ENCODE assay signal across 10 mouse cellular contexts in the genomic region with DNA sequence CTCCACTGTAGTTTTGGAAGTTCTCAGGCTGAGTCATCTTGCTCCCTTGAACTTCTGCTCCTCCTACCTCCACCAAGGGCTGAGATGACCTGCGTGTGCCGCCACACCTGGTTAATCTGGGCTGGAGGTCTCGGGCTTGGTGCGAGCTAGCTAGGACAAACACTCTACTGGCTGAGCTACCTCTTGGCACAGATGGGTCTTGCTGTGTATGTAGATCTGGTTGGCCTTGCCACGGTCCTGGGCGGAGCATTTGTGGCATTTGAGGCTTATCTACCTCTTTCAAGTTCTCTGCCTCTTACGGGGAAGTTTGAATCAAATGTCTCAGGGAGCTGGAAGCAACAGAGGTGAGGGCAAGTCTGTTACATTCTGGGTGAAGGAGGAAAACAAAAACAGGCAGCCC. TPM values are rescaled to one million over a fixed set of nuclear protein-coding genes. Genes with fewer than 3 reads are reported as not detected.
DNase-seq lines count a peak whose midpoint lies in the region; ATAC-seq and TF ChIP-seq lines count a peak whose summit lies in the region.
"Had no signal": no experiment of that assay in that cellular context is flagged by ENCODE, and none has a peak within 500 bp of the region (broad histone marks: within the 10 kb centered on the region; RNA-seq: fewer than 3 reads in every experiment).

No protein-coding gene starts in this region.

- WGBS in liver, adult 2 months: 18% methylated on average over 7 of the region's 7 CpGs
- WGBS in midbrain, embryonic 13.5 days: 83% methylated on average over 7 of the region's 7 CpGs

- no peak for TF ChIP-seq POLR2A in liver, adult 2 months (IDR thresholded peaks at IDR 0.05; ENCODE audit: extremely low read depth, insufficient read depth, low read length)

- H3K27me3 ChIP-seq in liver, adult 2 months (ENCODE audit: control insufficient read depth, insufficient read depth, low read length): no peaks in the 10 kb centered on the region
- no peaks in the 10 kb centered on the region for H3K27me3 ChIP-seq in midbrain, embryonic 13.5 days
- H3K27me3 ChIP-seq: CH12.LX had no signal

- no peak for TF ChIP-seq CTCF in liver, adult 2 months (IDR thresholded peaks at IDR 0.05; ENCODE audit: low read depth, low read length)

- ATAC-seq in midbrain, embryonic 13.5 days: no peak
- ATAC-seq in granulocyte monocyte progenitor cell, adult 5-6 weeks (replicated peaks; ENCODE audit: poor library complexity, severe bottlenecking): no peak

- peak; percentile 45 for DNase-seq in cerebellum, adult 11-12 months
- no peak for DNase-seq in cerebellum, postnatal 36 days
- DNase-seq in liver, adult 2 months (ENCODE audit: extremely low read depth, low read depth, low spot score): peak; percentile 91
- no peak for DNase-seq in liver
- DNase-seq in fat pad, adult 2 months (ENCODE audit: extremely low read depth, low read depth, low spot score): peak; percentile 81
- DNase-seq in ovary, postnatal 36 days (ENCODE audit: low spot score): no peak

- no peak overlapping the region for H3K4me3 ChIP-seq in liver, adult 2 months (ENCODE audit: insufficient read depth, low read depth, low read length)
- no peak overlapping the region for H3K4me3 ChIP-seq in midbrain, embryonic 13.5 days (replicated peaks)
- H3K4me3 ChIP-seq: myocyte had no signal

- peaks cover 23% of the 10 kb centered on the region; the same call in 1 of the 2 replicates for H3K79me2 ChIP-seq in liver, adult 2 months (ENCODE audit: control insufficient read depth, insufficient read depth, low read length)

- peaks cover 3% of the 10 kb centered on the region; the same call in 1 of the 2 replicates for H3K36me3 ChIP-seq in liver, adult 2 months (ENCODE audit: control insufficient read depth, insufficient read depth, low read length)
- H3K36me3 ChIP-seq in midbrain, embryonic 13.5 days: peaks cover 44% of the 10 kb centered on the region

- H3K9me3 ChIP-seq in midbrain, embryonic 13.5 days: no peaks in the 10 kb centered on the region

- H3K4me1 ChIP-seq in liver, adult 2 months (ENCODE audit: control insufficient read depth, insufficient read depth, low read length): peaks cover 68% of the 10 kb centered on the region
- peaks cover 96% of the 10 kb centered on the region for H3K4me1 ChIP-seq in midbrain, embryonic 13.5 days (replicated peaks)

- peak overlapping the region; percentile 42 for H3K27ac ChIP-seq in liver, adult 2 months (replicated peaks; ENCODE audit: insufficient read depth, low read depth, low read length)
- H3K27ac ChIP-seq in midbrain, embryonic 13.5 days: 0 out of 2 replicates have a peak overlapping the region, but pooled peaks have one; percentile 17

- H3K4me2 ChIP-seq in midbrain, embryonic 13.5 days (replicated peaks): no peak overlapping the region

- H3K9ac ChIP-seq in liver, adult 2 months (ENCODE audit: low read depth, low read length): no peak overlapping the region; the same call in 1 of the 2 replicates
- no peak overlapping the region for H3K9ac ChIP-seq in midbrain, embryonic 13.5 days (replicated peaks)

RNA-seq across cellular contexts. Expression of a gene that starts 11.6 kb away (rescaled TPM):
- 23.3 and 33.3 TPM in 2 replicates for total RNA-seq in liver, adult 2 months (2014; rRNA removed)
- 80.5 and 85.4 TPM in 2 replicates for polyA plus RNA-seq in liver, adult 2 months (2012; rRNA removed)
- polyA plus RNA-seq in midbrain, embryonic 13.5 days (2015; fragmentation: Nextera tagmentation; extraction: Ambion mirVana): 136 and 137 TPM in 2 replicates
- 60.5 and 60.7 TPM in 2 replicates for total RNA-seq in granulocyte monocyte progenitor cell, adult 5-6 weeks (2014; fragmentation: Nextera tagmentation)
- total RNA-seq in granulocyte monocyte progenitor cell, adult 5-6 weeks (2017): 92.5 and 124 TPM in 2 replicates

RNA-seq across cellular contexts. Expression of a gene that starts 28.1 kb away (rescaled TPM):
- 240 and 283 TPM in 2 replicates for total RNA-seq in liver, adult 2 months (2014; rRNA removed)
- 68.5 and 71.4 TPM in 2 replicates for polyA plus RNA-seq in liver, adult 2 months (2012; rRNA removed)
- polyA plus RNA-seq in midbrain, embryonic 13.5 days (2015; fragmentation: Nextera tagmentation; extraction: Ambion mirVana): 363 and 377 TPM in 2 replicates
- total RNA-seq in granulocyte monocyte progenitor cell, adult 5-6 weeks (2014; fragmentation: Nextera tagmentation): 2,177 and 2,335 TPM in 2 replicates
- total RNA-seq in granulocyte monocyte progenitor cell, adult 5-6 weeks (2017): 2,263 and 3,329 TPM in 2 replicates

RNA-seq across cellular contexts. Expression of a gene that starts 30.2 kb away (rescaled TPM):
- total RNA-seq in liver, adult 2 months (2014; rRNA removed): 0.09 and 0.27 TPM in 2 replicates
- 0.14 and 0.29 TPM in 2 replicates for polyA plus RNA-seq in liver, adult 2 months (2012; rRNA removed)
- polyA plus RNA-seq in midbrain, embryonic 13.5 days (2015; fragmentation: Nextera tagmentation; extraction: Ambion mirVana): 23.2 and 24.8 TPM in 2 replicates
- total RNA-seq in granulocyte monocyte progenitor cell, adult 5-6 weeks (2014; fragmentation: Nextera tagmentation): 3.8 TPM in 1 of 2 replicates, not detected in the other
- 1.3 TPM in 1 of 2 replicates, not detected in the other for total RNA-seq in granulocyte monocyte progenitor cell, adult 5-6 weeks (2017)

RNA-seq across cellular contexts. Expression of a gene that starts 34.6 kb away (rescaled TPM):
- not detected in 2 replicates for total RNA-seq in liver, adult 2 months (2014; rRNA removed)
- polyA plus RNA-seq in liver, adult 2 months (2012; rRNA removed): not detected in 2 replicates
- 0.81 and 1.1 TPM in 2 replicates for polyA plus RNA-seq in midbrain, embryonic 13.5 days (2015; fragmentation: Nextera tagmentation; extraction: Ambion mirVana)
- total RNA-seq in granulocyte monocyte progenitor cell, adult 5-6 weeks (2014; fragmentation: Nextera tagmentation): not detected in 2 replicates
- total RNA-seq in granulocyte monocyte progenitor cell, adult 5-6 weeks (2017): not detected in 2 replicates

RNA-seq across cellular contexts. Expression of a gene that starts 44.0 kb away (rescaled TPM):
- total RNA-seq in liver, adult 2 months (2014; rRNA removed): 5.8 and 6.8 TPM in 2 replicates
- 6.2 and 6.3 TPM in 2 replicates for polyA plus RNA-seq in liver, adult 2 months (2012; rRNA removed)
- polyA plus RNA-seq in midbrain, embryonic 13.5 days (2015; fragmentation: Nextera tagmentation; extraction: Ambion mirVana): 19.0 and 19.6 TPM in 2 replicates
- 9.0 and 13.0 TPM in 2 replicates for total RNA-seq in granulocyte monocyte progenitor cell, adult 5-6 weeks (2014; fragmentation: Nextera tagmentation)
- 16.3 and 18.9 TPM in 2 replicates for total RNA-seq in granulocyte monocyte progenitor cell, adult 5-6 weeks (2017)

Comparison
In these comparisons a context has a peak if more than half of its experiments do, and no peak if none do; other contexts are left out.
1. DNase-seq: peak in cerebellum, adult 11-12 months (single experiment), liver, adult 2 months (single experiment) and fat pad, adult 2 months (single experiment); none in cerebellum, postnatal 36 days (0 of 2), liver (single experiment) and ovary, postnatal 36 days (single experiment).